Mouse (Mus musculus) spleen, postnatal 36 days (tissue): ENCODE measurements around the gene Sh3gl3.

Experiments used
- DNase-seq, 2 experiments: peaks; one replicate each; pipeline ENCODE4 v3.0.0; 2022; ENCODE audit warnings: low spot score in 2 of 2, mixed read lengths in 1 of 2

Sh3gl3 gene

GRCm38 (mm10) chr7:82173540-82173939 is at the start of gene Sh3gl3:
Gene Sh3gl3, plus strand, starts transcription at chr7:82173840.
- DNase-seq, result no peak

- DNase-seq, result no peak
Measured at GRCm38 (mm10) chr7:82138196-82138595, 35.4 kb upstream of the Sh3gl3 start.

GRCm38 (mm10) chr7:82147151-82147550 is 26.5 kb upstream of the Sh3gl3 start:
- no peak for DNase-seq

- no peak for DNase-seq
Measured at GRCm38 (mm10) chr7:82164681-82165080, 9.0 kb upstream of the Sh3gl3 start.

- DNase-seq, result peak; percentile 7 to 24
Measured at GRCm38 (mm10) chr7:82174571-82175326, 1.1 kb downstream of the Sh3gl3 start.

GRCm38 (mm10) chr7:82175327-82175721 is 1.7 kb downstream of the Sh3gl3 start:
- DNase-seq, result no peak

- no peak for DNase-seq
Measured at GRCm38 (mm10) chr7:82176192-82176591, 2.6 kb downstream of the Sh3gl3 start.

GRCm38 (mm10) chr7:82177336-82177735 is 3.7 kb downstream of the Sh3gl3 start:
- DNase-seq, result no peak

- DNase-seq, result no peak
Measured at GRCm38 (mm10) chr7:82180919-82181318, 7.3 kb downstream of the Sh3gl3 start.

GRCm38 (mm10) chr7:82182781-82183180 is 9.1 kb downstream of the Sh3gl3 start:
- no peak for DNase-seq

- no peak for DNase-seq
Measured at GRCm38 (mm10) chr7:82191604-82192003, 18.0 kb downstream of the Sh3gl3 start.

- DNase-seq, result no peak
Measured at GRCm38 (mm10) chr7:82192512-82192911, 18.9 kb downstream of the Sh3gl3 start.

GRCm38 (mm10) chr7:82203111-82203510 is 29.5 kb downstream of the Sh3gl3 start:
- DNase-seq, result no peak

GRCm38 (mm10) chr7:82204014-82204784 is 30.6 kb downstream of the Sh3gl3 start:
- DNase-seq, result no peak

GRCm38 (mm10) chr7:82204975-82205374 is 31.3 kb downstream of the Sh3gl3 start:
- DNase-seq, result no peak

- no peak for DNase-seq
Measured at GRCm38 (mm10) chr7:82206787-82207186, 33.1 kb downstream of the Sh3gl3 start.

GRCm38 (mm10) chr7:82221380-82221933 is 47.8 kb downstream of the Sh3gl3 start:
- no peak for DNase-seq

GRCm38 (mm10) chr7:82223906-82224846 is 50.5 kb downstream of the Sh3gl3 start:
- DNase-seq, result no peak

GRCm38 (mm10) chr7:82233201-82233600 is 59.6 kb downstream of the Sh3gl3 start:
- no peak for DNase-seq

GRCm38 (mm10) chr7:82234010-82234897 is 60.6 kb downstream of the Sh3gl3 start:
- no peak for DNase-seq

- no peak for DNase-seq
Measured at GRCm38 (mm10) chr7:82234898-82235290, 61.3 kb downstream of the Sh3gl3 start.
